Mouse (Mus musculus) testis, adult 2 months (tissue): Measurements from ENCODE around the gene Psme2b.
"Not testable (repeated sequence)": the region's sequence is repeated elsewhere in the genome, so short reads cannot be mapped to it uniquely, and the experiment has no call there.

Source experiments
- CTCF ChIP-seq: fragments of 200-500 bp; IDR thresholded peaks from 2 replicates; pipeline ENCODE4 v1.5.1; 2012; ENCODE audit warnings: low read depth, mild to moderate bottlenecking, inconsistent platforms, low read length, moderate library complexity; ENCODE audit not compliant: control insufficient read depth, insufficient read depth, insufficient replicate concordance
- POLR2A ChIP-seq: fragments of 200-500 bp; IDR thresholded peaks from 2 replicates; pipeline ENCODE4 v1.6.1; 2012; ENCODE audit warnings: low read depth, mild to moderate bottlenecking, inconsistent platforms, low read length, moderate library complexity; ENCODE audit not compliant: control insufficient read depth

- not testable (repeated sequence) for TF ChIP-seq CTCF, POLR2A
Observed at GRCm38 (mm10) chr11:48901567-48901930, 44.4 kb downstream of the Psme2b start.
